Mouse (Mus musculus): ENCODE measurements at regions not wholly inside any gene's neighbourhood (a gene's known extent, or its start where the extent isn't known, plus 50 kb on each side); places are given as distances from the start of the nearest gene placed in this dataset.
"Not testable (repeated sequence)": the region's sequence is repeated elsewhere in the genome, so short reads cannot be mapped to it uniquely, and the experiment has no call there.

GRCm38 (mm10) chr10:56982526-56983190, 503.5 kb upstream of the Hsf2 start:
- in situ Hi-C loops (cut with MboI, MseI) = no loop called here

- in situ Hi-C loops (cut with MboI, MseI) = loop anchor here (5.0 kb wide), 1 partner anchor 628 kb away; no protein-coding TSS in a partner anchor
Measured at GRCm38 (mm10) chr10:56994969-56995368, 491.2 kb upstream of the Hsf2 start.

GRCm38 (mm10) chr10:57000892-57001722, 485.1 kb upstream of the Hsf2 start:
- in situ Hi-C loops (cut with MboI, MseI) = no loop called here

GRCm38 (mm10) chr10:57001723-57002110, 484.5 kb upstream of the Hsf2 start:
- in situ Hi-C loops (cut with MboI, MseI) = no loop called here

GRCm38 (mm10) chr10:57037641-57038040, 448.5 kb upstream of the Hsf2 start:
- in situ Hi-C loops (cut with MboI, MseI) = no loop called here

GRCm38 (mm10) chr10:57040201-57040600, 446.0 kb upstream of the Hsf2 start:
- in situ Hi-C loops (cut with MboI, MseI) = no loop called here

GRCm38 (mm10) chr10:57046021-57046420, 440.2 kb upstream of the Hsf2 start:
- in situ Hi-C loops (cut with MboI, MseI) = no loop called here

- in situ Hi-C loops (cut with MboI, MseI) = no loop called here
Measured at GRCm38 (mm10) chr10:57046891-57047290, 439.3 kb upstream of the Hsf2 start.

GRCm38 (mm10) chr10:57047719-57048118, 438.5 kb upstream of the Hsf2 start:
- in situ Hi-C loops (cut with MboI, MseI) = no loop called here

- in situ Hi-C loops (cut with MboI, MseI) = not testable (repeated sequence)
Measured at GRCm38 (mm10) chr10:57053375-57053774, 432.8 kb upstream of the Hsf2 start.

GRCm38 (mm10) chr10:57090131-57090530, 396.1 kb upstream of the Hsf2 start:
- in situ Hi-C loops (cut with MboI, MseI) = no loop called here

GRCm38 (mm10) chr10:57095920-57096319, 390.3 kb upstream of the Hsf2 start:
- in situ Hi-C loops (cut with MboI, MseI) = no loop called here

- in situ Hi-C loops (cut with MboI, MseI) = no loop called here
Measured at GRCm38 (mm10) chr10:57113359-57113758, 372.8 kb upstream of the Hsf2 start.

GRCm38 (mm10) chr10:57114696-57115271, 371.4 kb upstream of the Hsf2 start:
- in situ Hi-C loops (cut with MboI, MseI) = no loop called here

- in situ Hi-C loops (cut with MboI, MseI) = no loop called here
Measured at GRCm38 (mm10) chr10:57121514-57121913, 364.7 kb upstream of the Hsf2 start.

- in situ Hi-C loops (cut with MboI, MseI) = no loop called here
Measured at GRCm38 (mm10) chr10:57127185-57127584, 359.0 kb upstream of the Hsf2 start.

GRCm38 (mm10) chr10:57156426-57156825, 329.8 kb upstream of the Hsf2 start:
- in situ Hi-C loops (cut with MboI, MseI) = no loop called here

GRCm38 (mm10) chr10:57156912-57157311, 329.3 kb upstream of the Hsf2 start:
- in situ Hi-C loops (cut with MboI, MseI) = no loop called here

- in situ Hi-C loops (cut with MboI, MseI) = no loop called here
Measured at GRCm38 (mm10) chr10:57160546-57160945, 325.6 kb upstream of the Hsf2 start.

GRCm38 (mm10) chr10:57163359-57163758, 322.8 kb upstream of the Hsf2 start:
- in situ Hi-C loops (cut with MboI, MseI) = no loop called here

- in situ Hi-C loops (cut with MboI, MseI) = no loop called here
Measured at GRCm38 (mm10) chr10:57183560-57183959, 302.6 kb upstream of the Hsf2 start.

- in situ Hi-C loops (cut with MboI, MseI) = loop anchor here (25.0 kb wide), 1 partner anchor 1002 kb away; the partner anchor contains the start of gene AW822073
Measured at GRCm38 (mm10) chr10:57210701-57211100, 275.5 kb upstream of the Hsf2 start.

- in situ Hi-C loops (cut with MboI, MseI) = no loop called here
Measured at GRCm38 (mm10) chr10:57231117-57231516, 255.1 kb upstream of the Hsf2 start.

Measured in regulatory T cell (primary cell).